Mouse (Mus musculus) right cerebral cortex, adult 18-20 months (tissue): ENCODE results near the gene Meiob.

Source experiments
- DNase-seq: peaks from one replicate; pipeline ENCODE4 v3.0.0; 2022; ENCODE audit warnings: mixed read lengths

The Meiob gene

DNA sequence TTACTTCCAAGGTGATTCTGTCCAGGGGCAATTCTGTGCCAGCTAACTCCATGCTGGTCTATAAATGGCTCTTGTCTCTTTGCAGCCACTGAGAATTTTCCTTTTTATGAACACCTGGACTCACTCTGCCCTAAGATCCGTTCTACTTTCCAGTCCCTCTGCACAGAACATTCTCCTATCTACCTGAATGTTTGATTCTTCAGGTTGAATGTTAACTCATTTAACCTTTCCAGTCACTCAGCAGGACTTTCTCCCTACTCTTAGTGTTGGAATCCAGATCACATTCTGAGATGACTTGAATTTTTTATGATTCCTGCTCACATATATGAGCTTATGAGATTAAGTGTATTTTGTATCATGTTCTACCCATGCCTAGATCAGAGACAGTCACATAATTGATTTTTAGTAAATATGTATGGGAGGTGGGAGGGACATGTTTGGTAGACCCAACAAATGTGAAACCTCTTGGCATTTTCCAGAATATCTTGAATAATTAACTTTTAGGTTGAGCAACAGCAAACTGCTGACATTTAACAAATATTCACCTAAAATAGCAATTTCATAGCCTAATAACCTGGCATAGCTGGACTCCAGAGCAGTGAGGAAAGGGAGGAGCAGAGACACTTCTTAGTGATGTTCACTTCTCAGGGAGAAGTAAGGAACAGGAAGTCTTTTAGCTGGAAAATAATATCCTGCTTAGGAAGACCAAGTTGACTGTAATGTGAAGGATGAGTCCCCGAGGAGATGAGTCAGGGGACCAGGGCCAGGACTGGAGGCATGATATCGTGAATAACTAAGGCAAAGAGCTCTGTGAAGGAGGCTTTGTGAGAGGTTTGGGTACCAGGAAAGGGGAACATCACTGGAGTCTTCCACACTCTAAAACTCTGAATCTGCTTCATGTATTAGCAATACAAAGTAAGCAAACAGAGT, 17.5 kb downstream of the Meiob start:
- DNase-seq: no peak

DNA sequence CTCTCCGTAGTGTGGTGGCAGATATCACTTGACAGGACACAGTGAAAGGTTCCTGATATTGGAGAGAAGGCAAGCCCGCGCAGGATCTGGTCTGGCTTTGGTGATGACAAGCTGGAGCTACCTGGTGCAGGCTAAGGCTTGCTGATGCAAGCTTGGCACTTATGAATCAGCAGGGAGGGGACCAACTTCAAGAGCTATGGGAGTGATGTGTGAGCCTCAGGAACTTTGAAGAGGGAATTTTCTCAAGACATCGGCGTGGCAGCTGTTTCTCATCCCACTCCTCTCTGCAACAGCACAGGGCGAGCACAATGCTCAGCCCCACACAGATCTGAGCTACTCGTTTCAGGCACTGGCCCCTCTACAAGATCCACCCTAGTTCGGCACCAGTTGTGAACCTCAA, 35.8 kb downstream of the Meiob start, which contains the start of gene Hagh:
Gene Hagh (plus strand): TSS at position 302 of the 400 bp plus-strand sequence.
- no peak for DNase-seq

- no peak for DNase-seq
These were observed 36.3 kb downstream of the Meiob start for GRCm38 (mm10) chr17:24840341-24840740.

DNA sequence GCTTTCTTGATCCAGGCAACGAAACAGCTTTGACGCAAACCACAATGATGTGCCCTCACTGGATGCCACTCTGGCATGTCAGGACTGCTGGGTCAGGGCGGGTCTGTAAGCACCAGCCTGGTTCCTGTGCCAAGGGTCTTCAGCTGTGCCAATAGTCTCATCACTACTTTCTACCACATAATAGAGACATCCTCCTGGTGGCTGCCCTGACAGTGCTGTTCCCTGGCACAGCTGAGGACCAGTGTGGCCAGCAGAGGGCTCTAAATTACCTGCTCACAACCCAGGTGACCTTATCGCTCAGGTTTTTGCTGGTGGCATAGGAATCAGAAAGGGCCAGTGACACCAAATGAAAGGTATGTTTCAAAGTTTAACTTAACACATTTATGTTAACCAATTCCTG, 37.0 kb downstream of the Meiob start:
- no peak for DNase-seq

DNA sequence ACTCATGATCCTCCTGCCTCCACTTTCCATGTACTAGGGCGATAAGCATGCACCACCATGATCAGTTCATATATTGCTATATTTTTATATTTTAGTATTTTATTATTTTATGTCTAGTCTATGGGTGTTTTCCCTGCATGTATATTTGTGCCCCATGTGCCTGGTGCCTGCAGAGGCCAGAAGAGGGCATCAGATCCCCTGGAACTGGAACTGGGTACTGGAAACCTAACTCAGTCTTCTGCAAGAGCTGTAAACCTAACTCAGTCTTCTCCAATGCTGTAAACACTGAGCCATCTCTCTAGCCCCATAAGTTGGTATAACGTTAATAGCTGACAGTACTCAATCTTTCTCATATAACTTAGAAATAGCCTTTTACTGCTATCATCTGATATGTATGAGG, 38.5 kb downstream of the Meiob start:
- no peak for DNase-seq

- no peak for DNase-seq
These were observed 40.4 kb downstream of the Meiob start for GRCm38 (mm10) chr17:24844525-24844924.

DNA sequence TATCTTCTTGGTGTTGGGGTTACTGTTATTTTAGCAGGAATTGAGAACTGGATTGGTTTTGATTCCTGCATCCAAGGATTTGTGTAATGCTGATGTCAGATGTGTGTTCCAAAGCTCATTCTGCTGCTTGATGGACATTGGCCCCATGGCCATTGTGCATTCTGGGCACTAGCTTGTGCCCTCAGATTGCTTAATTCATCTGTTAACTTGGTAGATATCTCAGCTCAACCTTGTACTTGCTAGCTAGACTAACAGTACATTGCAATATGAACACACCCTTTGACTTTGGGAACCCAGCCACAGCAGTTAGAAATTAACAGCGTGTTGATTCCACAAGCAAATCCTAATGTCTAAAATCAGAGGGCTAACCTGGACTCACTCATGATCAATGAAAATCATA, 43.3 kb downstream of the Meiob start:
- DNase-seq: no peak

DNA sequence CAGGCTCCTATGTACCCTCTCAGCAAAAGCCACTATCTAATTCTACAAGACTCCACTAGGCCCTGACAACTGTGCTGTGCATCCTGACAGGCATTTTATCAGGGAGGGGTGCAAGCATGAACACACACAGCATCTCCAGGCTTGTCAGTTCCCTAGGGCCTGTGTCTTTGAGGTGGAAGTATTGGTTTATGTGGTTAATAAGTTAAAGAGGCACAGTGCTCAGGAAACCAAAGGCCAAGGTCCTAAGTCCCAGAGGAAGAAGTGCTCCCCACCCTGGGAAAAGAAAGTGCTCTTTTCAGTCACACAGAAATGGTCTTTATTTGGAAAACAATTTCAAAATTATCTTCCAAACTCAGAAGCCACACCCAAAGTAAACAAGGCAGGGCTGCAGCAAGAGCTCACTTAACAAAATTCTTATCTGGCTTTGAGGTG, 44.5 kb downstream of the Meiob start:
- DNase-seq: no peak

DNA sequence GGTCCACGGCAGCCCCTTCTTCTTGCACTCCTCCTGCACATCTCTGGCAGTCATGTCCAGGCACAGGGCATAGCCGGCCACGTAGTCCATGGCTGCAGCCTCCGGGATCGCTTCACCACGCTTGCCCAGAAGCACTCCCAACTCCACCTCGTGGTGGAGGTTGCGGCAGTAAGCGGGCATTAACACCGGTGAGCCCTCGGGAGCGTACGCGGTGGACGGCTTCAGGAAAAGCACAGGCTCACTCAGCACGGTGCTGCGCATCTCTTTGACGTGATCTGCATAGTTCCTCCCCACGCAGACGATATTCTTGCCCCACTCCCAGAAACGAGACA, 45.6 kb downstream of the Meiob start:
- DNase-seq: no peak

DNA sequence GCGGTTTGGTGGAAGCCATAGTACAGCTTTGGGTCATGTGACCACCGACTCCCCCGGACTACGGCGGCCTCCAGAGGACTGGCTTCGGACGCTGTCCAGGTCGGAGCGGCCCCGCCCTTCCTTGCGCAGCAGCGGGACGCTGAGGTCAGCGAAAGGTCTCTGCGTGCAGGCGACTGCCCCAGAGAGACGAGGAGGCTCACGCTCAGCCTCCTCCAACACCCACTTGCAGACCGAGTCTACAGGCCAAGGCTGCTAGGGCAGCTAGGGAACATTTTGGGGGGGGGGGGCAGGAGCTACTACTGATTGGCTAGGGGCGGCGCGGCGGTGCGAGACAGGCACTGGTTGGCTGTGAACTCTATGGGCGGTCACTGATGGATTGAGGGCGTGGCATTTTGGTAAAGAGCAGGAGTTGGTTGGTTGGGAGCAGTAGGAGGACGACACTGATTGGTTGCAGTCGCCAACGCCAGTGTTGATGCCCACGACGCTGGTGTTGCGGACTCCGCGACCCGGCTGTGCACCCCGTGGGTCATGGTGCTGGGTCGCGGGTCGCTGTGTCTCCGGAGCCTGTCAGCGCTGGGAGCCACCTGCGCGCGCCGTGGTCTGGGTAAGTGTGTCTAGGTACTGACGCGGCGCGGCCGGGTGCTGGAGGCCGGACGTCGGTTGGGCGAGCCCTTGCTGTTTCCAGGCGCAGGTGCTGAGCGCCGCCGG, 46.1 kb downstream of the Meiob start, which contains the start of gene Fahd1:
Gene Fahd1 (minus strand): TSS at position 300 of the 708 bp plus-strand sequence.
- DNase-seq: peak; percentile 98

GRCm38 (mm10) chr17:24850773-24851127, 46.7 kb downstream of the Meiob start:
- no peak for DNase-seq

DNA sequence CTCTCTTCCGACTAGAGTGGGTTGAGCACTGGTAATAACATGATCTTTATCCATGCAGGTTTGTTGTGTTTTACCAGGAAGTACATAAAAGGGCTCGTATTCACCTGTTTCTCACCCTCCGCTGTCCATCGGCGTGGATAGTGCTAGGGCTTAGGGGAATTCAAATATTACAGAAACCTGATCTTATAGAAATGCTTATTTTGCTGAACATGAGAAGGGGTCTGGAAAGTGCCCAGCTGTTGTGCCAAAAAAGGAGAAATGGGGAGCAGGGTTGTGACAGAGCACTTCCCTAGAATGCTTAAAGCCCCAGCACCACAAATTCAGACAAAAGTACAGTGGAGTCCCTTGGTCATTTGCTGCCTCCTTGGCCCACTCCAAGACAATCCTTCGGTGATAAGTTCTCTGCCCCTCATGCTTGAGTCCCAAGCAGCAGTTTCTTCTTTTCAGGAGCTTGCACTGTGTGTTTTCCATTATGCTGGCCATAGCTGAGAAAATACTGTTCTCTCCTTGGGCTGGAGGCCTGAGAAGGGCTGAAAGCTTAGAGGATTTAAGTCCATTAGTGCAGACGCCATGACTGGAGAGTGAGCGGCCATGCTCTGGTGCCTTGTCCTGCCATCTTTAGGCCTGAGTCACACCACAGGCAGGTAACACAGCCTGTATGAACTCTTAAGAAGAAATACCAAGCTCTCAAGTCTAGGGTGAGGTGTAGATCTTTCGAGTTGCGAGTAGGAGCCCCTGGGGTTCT, 47.5 kb downstream of the Meiob start:
- no peak for DNase-seq

DNA sequence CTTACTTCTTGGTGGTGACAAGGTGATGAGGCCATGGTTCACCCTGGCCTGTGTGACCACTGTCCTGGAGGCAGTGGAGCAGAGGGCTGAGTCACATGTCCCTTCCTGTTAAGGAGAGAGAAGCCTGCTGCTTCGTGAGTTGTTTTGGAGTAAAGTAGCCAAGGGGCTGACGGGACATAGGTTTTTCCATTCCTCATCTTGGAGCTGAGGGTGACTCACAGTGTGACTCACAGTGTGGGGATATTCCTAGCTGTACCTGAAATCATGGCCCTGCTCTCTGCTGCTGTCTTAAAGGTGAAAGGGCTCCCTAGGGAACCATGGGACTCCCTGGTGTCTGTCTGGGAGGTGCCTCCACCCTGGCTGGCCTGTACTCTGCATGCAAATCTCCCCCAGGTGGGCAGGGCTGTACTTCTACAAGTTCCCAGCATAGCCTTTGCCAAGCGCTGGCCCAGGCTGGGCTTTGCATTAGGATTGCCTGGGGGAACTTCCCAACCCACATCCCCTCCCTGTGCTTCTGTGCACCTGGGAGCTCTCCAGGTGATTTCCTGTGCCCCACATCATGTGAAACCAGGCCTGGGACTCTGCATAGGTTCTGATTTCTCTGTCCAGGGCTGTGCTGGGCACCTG, 51.9 kb downstream of the Meiob start:
- DNase-seq: no peak

GRCm38 (mm10) chr17:24856589-24856988, 52.5 kb downstream of the Meiob start:
- DNase-seq: no peak

GRCm38 (mm10) chr17:24857831-24858470, 53.9 kb downstream of the Meiob start:
- DNase-seq: no peak

DNA sequence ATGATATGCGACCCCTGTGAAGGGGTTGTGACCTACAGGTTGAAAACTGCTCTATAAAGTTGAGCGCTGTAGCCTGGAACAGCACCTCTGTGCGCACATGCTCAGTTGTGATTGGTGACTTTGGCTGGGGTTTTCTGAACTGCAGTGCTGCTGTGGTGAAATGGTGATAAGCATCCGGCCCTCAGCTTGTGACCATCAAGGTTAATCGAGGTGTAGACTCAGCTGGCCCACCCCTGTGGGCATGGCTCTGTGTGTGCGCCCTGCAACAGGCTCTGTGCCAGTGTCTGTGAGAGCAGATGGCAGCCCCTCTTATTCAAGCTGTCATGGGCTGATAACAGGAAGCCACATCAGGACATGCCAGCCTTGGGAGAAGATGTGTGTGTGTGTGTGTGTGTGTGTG, 54.9 kb downstream of the Meiob start:
- no peak for DNase-seq

- DNase-seq: no peak
These were observed 56.0 kb downstream of the Meiob start for GRCm38 (mm10) chr17:24860076-24860475.

DNA sequence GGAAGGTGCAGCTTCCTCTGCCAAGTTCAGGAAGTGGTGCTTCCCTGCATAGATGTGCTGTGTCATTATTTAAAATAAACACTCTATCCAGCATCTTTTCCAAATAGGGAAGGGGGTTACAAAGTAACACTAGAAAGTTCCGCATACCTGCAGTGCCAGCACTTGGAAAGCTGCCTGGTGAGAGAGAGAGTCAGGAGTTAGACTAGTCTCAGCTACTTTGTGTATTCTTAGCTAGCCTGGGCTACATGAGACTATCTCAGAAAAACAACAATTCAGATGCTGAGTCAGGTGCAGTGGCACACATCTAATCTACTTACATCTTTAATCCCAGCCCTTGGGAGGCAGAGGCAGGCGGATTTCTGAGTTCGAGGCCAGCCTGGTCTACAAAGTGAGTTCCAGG, 57.7 kb downstream of the Meiob start:
- DNase-seq: no peak

DNA sequence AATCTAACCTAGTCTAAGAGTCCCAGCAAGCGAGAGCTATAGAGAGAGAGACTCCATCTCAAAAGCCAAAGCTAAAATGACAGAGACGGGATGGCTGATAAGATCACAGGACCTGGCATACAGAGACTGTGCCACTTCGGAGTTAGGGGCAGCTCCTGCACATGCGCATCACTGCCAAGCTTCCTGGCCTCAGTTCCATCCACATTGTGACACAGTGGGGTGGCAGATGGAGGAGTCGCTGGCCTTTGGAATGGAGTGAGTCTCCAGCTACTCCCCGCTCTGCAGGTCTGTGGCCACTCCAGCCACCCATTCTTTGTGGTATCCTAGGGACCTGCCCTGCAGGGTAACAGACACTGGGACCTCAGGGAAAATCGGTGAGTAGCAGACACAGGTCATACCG, 61.7 kb downstream of the Meiob start, which contains the start of gene Igfals:
Gene Igfals (plus strand): TSS at position 222 of the 400 bp plus-strand sequence.
- no peak for DNase-seq

DNA sequence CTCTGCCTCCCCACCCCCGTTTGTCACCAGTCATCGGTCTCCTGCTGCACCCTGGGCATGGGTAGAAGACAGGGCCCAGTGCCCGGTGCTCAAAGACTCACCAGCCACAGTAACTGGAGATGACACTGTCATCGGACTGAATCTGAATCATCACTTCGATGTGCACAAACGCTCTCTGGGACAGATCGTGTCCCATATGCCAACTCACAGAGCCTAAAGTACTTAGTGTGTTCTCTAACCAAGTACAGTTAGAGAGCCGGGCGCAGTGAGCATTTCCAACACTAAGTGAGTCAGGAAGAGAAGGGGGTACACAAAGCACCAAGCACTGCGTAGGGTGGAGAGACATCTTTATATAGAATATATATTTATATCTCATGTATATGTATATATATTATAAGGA, 63.8 kb downstream of the Meiob start:
- DNase-seq: peak; percentile 42

DNA sequence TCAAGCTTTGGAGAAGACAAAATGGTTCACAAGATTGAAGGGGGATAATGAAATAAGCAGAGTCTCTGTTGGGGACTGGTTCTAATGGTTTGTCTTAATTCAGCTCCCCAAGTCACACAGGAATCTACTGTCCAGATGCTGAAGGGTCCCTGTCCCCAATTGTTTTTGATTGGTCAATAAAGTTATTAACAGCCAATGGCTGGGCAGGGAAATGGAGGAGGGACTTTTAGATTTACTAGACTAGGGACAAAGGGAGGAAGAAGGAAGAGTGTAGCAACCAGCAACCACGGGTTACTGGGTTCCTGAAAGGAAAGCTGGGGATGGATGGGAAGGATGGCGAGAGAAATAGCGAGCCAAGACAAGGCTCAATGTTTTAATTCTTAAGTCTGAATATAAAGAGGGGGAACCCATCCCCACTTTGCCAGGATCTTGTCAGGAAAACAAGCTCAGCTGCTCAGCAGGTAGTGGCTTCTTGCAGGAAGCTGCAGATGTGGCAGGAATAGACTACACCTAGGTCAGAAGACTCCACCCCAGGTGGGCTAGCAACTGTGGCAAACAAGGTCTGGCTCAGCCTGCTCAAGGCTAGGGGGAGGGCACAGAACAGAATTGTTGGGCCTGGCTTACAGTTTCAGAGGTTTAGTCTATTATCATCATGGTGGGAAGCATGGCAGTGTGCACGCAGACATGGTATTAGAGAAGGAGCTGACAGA, 69.8 kb downstream of the Meiob start:
- no peak for DNase-seq

- DNase-seq: no peak
These were observed 70.3 kb downstream of the Meiob start for GRCm38 (mm10) chr17:24874405-24874745.
